Comparison of ENCODE assay signal across 22 mouse cellular contexts in the genomic region with DNA sequence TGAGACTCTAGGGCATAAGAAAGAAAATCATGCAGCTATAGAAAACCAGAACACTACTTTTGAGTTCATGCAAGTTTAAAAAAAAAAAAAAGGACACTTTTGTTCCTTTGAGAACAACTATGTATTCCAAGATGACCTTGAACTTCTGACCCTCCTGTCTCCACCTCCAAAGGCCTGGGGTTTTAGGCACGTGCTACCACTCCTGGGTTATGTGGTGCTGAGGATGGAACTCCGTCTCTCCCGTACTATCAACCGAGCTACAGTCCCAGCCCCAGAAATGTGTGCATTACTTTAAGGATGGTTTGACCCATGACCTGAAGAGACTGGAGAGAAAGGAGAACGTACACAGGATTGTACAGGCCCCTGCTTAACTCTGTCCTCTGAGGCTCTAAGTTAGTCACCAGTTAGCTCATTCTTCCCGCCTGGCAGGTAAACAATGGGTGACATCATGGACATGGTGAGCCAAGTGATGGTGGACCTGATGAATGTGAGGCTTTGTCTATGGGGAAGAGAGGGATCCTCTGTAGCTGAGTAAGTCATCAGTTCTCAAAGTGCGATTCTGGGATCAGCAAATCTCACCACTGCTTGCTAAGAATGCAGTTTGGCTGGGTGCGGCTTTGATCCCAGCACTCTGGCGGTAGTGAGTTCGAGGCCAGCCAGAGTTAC. TPM values are rescaled to one million over a fixed set of nuclear protein-coding genes. Genes with fewer than 3 reads are reported as not detected.
A peak's percentile ranks its signal among the peaks of the same experiment; 100 is the strongest.
DNase-seq lines count a peak whose midpoint lies in the region; ATAC-seq lines count a peak whose summit lies in the region.
"Had no signal": no experiment of that assay in that cellular context is flagged by ENCODE, and none has a peak within 500 bp of the region (broad histone marks: within the 10 kb centered on the region; RNA-seq: fewer than 3 reads in every experiment).

No protein-coding gene starts in this region.

- 0 out of 2 replicates have a peak, but pooled peaks cover 5% of the 10 kb centered on the region for H3K4me1 ChIP-seq in heart, embryonic 12.5 days (replicated peaks)
- H3K4me1 ChIP-seq: forebrain, embryonic 13.5 days; limb, embryonic 12.5 days; liver, embryonic 12.5 days; midbrain, embryonic 10.5 days had no signal

- no peaks in the 10 kb centered on the region for H3K36me3 ChIP-seq in heart, embryonic 12.5 days
- H3K36me3 ChIP-seq: heart, embryonic 13.5 days; limb, embryonic 12.5 days; liver, embryonic 12.5 days; midbrain, embryonic 10.5 days had no signal

- no peaks in the 10 kb centered on the region for H3K27me3 ChIP-seq in heart, embryonic 12.5 days (replicated peaks)
- H3K27me3 ChIP-seq: forebrain, embryonic 13.5 days; heart, embryonic 13.5 days; limb, embryonic 12.5 days; liver, embryonic 12.5 days had no signal

- H3K9me3 ChIP-seq in heart, embryonic 12.5 days (replicated peaks): no peaks in the 10 kb centered on the region
- H3K9me3 ChIP-seq: forebrain, embryonic 13.5 days; heart, embryonic 13.5 days; limb, embryonic 12.5 days; liver, embryonic 12.5 days; midbrain, embryonic 10.5 days had no signal

- H3K9ac ChIP-seq in heart, embryonic 12.5 days: no peak overlapping the region
- H3K9ac ChIP-seq: forebrain, embryonic 13.5 days; heart, embryonic 13.5 days; hindbrain, embryonic 14.5 days; limb, embryonic 12.5 days; liver, embryonic 12.5 days; lung, embryonic 14.5 days had no signal

- no peak overlapping the region for H3K4me3 ChIP-seq in heart, embryonic 12.5 days
- H3K4me3 ChIP-seq: forebrain, embryonic 13.5 days; heart, embryonic 13.5 days; left cerebral cortex, adult 2 months; limb, embryonic 12.5 days; liver, embryonic 12.5 days; midbrain, embryonic 10.5 days had no signal

- peak; percentile 20 for DNase-seq in cerebellum, adult 9-11 months
- DNase-seq in cerebellum, postnatal 14 days: no peak
- DNase-seq in left cerebral cortex, adult 11 months (ENCODE audit: low spot score): peak; percentile 67
- no peak for DNase-seq in left cerebral cortex, postnatal 36 days (ENCODE audit: low spot score in 2 of 2)
- peak; percentile 42 for DNase-seq in NIH3T3 (ENCODE audit: low read depth)
- DNase-seq in layer of hippocampus, postnatal 36 days: peak; percentile 10 to 15
- DNase-seq in heart, postnatal 14 days: no peak
- DNase-seq: adrenal gland, postnatal 14 days; heart, postnatal 36 days; kidney, adult 8-10 months; kidney, postnatal 14 days; lung, embryonic 14.5 days; lung, postnatal 36 days; thymus, adult 18-20 months had no signal

- intact Hi-C loops in left cerebral cortex, postnatal 36 days (cut with DNase I): no loop called here
- intact Hi-C loops in heart, postnatal 14 days (cut with DNase I): no loop called here

- H3K27ac ChIP-seq in heart, embryonic 12.5 days (ENCODE audit: poor library complexity, severe bottlenecking): no peak overlapping the region
- H3K27ac ChIP-seq: forebrain, embryonic 13.5 days; heart, embryonic 13.5 days; hindbrain, embryonic 14.5 days; left cerebral cortex, adult 2 months; limb, embryonic 12.5 days; liver, embryonic 12.5 days; midbrain, embryonic 10.5 days had no signal

- whole genome bisulfite sequencing in heart, embryonic 12.5 days: 75% methylated on average over 10 of the region's 10 CpGs

- H3K4me2 ChIP-seq in heart, embryonic 12.5 days: no peak overlapping the region
- H3K4me2 ChIP-seq: forebrain, embryonic 13.5 days; heart, embryonic 13.5 days; hindbrain, embryonic 14.5 days; limb, embryonic 12.5 days; liver, embryonic 12.5 days; lung, embryonic 14.5 days had no signal

- ATAC-seq in heart, embryonic 12.5 days (ENCODE audit: insufficient number of reproducible peaks, low FRiP score): no peak
- ATAC-seq: forebrain, embryonic 13.5 days; liver, embryonic 12.5 days had no signal

RNA-seq across cellular contexts. Expression of a gene that starts 6.5 kb away (rescaled TPM):
- total RNA-seq in left cerebral cortex, postnatal 36 days (2021): 10 to 100 TPM; 19.8 to 26.7 TPM
- total RNA-seq in layer of hippocampus, postnatal 36 days (2021): 10 to 100 TPM; 30.7 to 36.0 TPM
- polyA plus RNA-seq in heart, embryonic 12.5 days (2016; fragmentation: Nextera tagmentation; extraction: Ambion mirVana): 34.6 and 37.0 TPM in 2 replicates
- total RNA-seq in heart, postnatal 14 days (2021): 10 to 100 TPM; 11.2 to 14.2 TPM

RNA-seq across cellular contexts. Expression of a gene that starts 39.6 kb away (rescaled TPM):
- total RNA-seq in left cerebral cortex, postnatal 36 days (2021): 100 to 1,000 TPM; 389 to 402 TPM
- total RNA-seq in layer of hippocampus, postnatal 36 days (2021): 100 to 1,000 TPM; 398 to 402 TPM
- polyA plus RNA-seq in heart, embryonic 12.5 days (2016; fragmentation: Nextera tagmentation; extraction: Ambion mirVana): 57.7 and 63.4 TPM in 2 replicates
- total RNA-seq in heart, postnatal 14 days (2021): 100 to 1,000 TPM; 200 to 201 TPM

Comparison
In these comparisons a context has a peak if more than half of its experiments do, and no peak if none do; other contexts are left out.
1. DNase-seq: peak in cerebellum, adult 9-11 months (single experiment), left cerebral cortex, adult 11 months (single experiment), NIH3T3 (single experiment) and layer of hippocampus, postnatal 36 days (2 of 2); none in cerebellum, postnatal 14 days (0 of 2), left cerebral cortex, postnatal 36 days (0 of 2) and heart, postnatal 14 days (0 of 2).